Mouse (Mus musculus) 3134 (cell line): ENCODE measurements at regions not wholly inside any gene's neighbourhood (a gene's known extent, or its start where the extent isn't known, plus 50 kb on each side); places are given as distances from the start of the nearest gene placed in this dataset.

Source experiments
- DNase-seq: peaks from one replicate; pipeline ENCODE4 v3.0.0-alpha.2; 2011; ENCODE audit warnings: low spot score; ENCODE audit not compliant: insufficient read length; ENCODE audit errors: extremely low read depth

GRCm38 (mm10) chr12:94424340-94424981 is 1267.6 kb upstream of the Flrt2 start:
- no peak for DNase-seq

- DNase-seq, result no peak
Measured at GRCm38 (mm10) chr12:94449517-94449916, 1242.5 kb upstream of the Flrt2 start.

- DNase-seq, result no peak
Measured at GRCm38 (mm10) chr12:94468027-94468426, 1224.0 kb upstream of the Flrt2 start.

GRCm38 (mm10) chr12:94468609-94469008 is 1223.4 kb upstream of the Flrt2 start:
- no peak for DNase-seq

GRCm38 (mm10) chr12:94469850-94470249 is 1222.2 kb upstream of the Flrt2 start:
- no peak for DNase-seq

- DNase-seq, result no peak
Measured at GRCm38 (mm10) chr12:94470981-94471380, 1221.0 kb upstream of the Flrt2 start.

GRCm38 (mm10) chr12:94488721-94489120 is 1203.3 kb upstream of the Flrt2 start:
- DNase-seq, result no peak

- no peak for DNase-seq
Measured at GRCm38 (mm10) chr12:94508099-94508498, 1183.9 kb upstream of the Flrt2 start.

GRCm38 (mm10) chr12:94509855-94510254 is 1182.2 kb upstream of the Flrt2 start:
- no peak for DNase-seq

GRCm38 (mm10) chr12:94544706-94545105 is 1147.3 kb upstream of the Flrt2 start:
- DNase-seq, result no peak

GRCm38 (mm10) chr12:94560374-94561194 is 1131.4 kb upstream of the Flrt2 start:
- no peak for DNase-seq

- no peak for DNase-seq
Measured at GRCm38 (mm10) chr12:94574981-94575380, 1117.0 kb upstream of the Flrt2 start.

- DNase-seq, result no peak
Measured at GRCm38 (mm10) chr12:94580345-94580744, 1111.7 kb upstream of the Flrt2 start.

GRCm38 (mm10) chr12:94584309-94584708 is 1107.7 kb upstream of the Flrt2 start:
- DNase-seq, result no peak

GRCm38 (mm10) chr12:94587031-94587430 is 1105.0 kb upstream of the Flrt2 start:
- DNase-seq, result no peak

GRCm38 (mm10) chr12:94588599-94588998 is 1103.4 kb upstream of the Flrt2 start:
- no peak for DNase-seq

- DNase-seq, result no peak
Measured at GRCm38 (mm10) chr12:94589033-94589432, 1103.0 kb upstream of the Flrt2 start.

GRCm38 (mm10) chr12:94605566-94605965 is 1086.5 kb upstream of the Flrt2 start:
- no peak for DNase-seq

GRCm38 (mm10) chr12:94636555-94636954 is 1055.5 kb upstream of the Flrt2 start:
- no peak for DNase-seq

- DNase-seq, result no peak
Measured at GRCm38 (mm10) chr12:94640153-94640552, 1051.9 kb upstream of the Flrt2 start.

- no peak for DNase-seq
Measured at GRCm38 (mm10) chr12:94645302-94645701, 1046.7 kb upstream of the Flrt2 start.

- peak; percentile 6 for DNase-seq
Measured at GRCm38 (mm10) chr12:94670035-94670434, 1022.0 kb upstream of the Flrt2 start.
